Mouse (Mus musculus) layer of hippocampus, postnatal 36 days (tissue): Measurements from ENCODE around the gene Tspo2. TPM values are rescaled to one million over a fixed set of nuclear protein-coding genes. Genes with fewer than 3 reads are reported as not detected.

ENCODE experiments used
- DNase-seq, 2 experiments: peaks; one replicate each; pipeline ENCODE4 v3.0.0; 2022
- total RNA-seq, 2 experiments: library from RNA; stranded (reverse); gene quantifications; 2 replicates each; pipeline ENCODE4 v1.2.3; 2021

The Tspo2 gene
- total RNA-seq, 2 experiments from 2014 or later = not detected

- no peak for DNase-seq
Observed at GRCm38 (mm10) chr17:48417521-48417920, 33.8 kb downstream of the Tspo2 start.

DNA sequence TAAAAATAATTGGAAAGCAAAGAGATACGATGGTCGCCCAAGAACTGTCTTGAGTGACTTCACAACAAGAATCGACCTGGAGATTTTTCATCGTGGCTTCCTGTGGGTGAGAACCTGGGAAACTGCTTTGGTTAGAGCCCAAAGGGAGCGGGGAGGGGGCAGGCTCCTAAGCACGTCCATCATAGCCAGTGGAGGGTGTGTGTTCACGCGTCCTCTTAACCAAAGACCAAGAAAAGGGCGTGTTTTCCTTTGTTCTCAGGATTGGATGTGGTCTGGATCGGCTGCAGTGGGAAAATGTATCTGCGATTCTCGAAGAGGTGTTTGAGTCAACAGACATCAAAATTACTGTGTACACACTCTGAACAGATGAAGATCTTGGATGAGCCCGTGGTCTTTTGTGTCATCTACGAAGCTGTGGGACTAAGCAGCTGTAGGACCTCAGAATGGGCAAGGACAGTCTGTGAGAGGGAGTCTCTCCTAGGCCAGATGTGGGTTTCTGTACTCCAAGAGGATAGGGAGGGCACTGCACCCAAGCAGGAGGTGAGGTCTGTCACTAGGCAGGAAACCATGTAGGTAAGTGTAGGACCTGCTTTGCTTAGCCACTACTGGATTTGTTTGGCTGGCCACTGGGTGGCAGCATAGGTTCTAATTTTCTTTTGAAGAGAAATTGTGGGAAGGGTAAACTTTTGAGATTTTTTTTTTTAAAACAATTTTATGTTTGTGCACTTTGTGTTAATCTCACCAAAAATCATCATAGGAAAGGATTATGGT lies 34.7 kb downstream of the Tspo2 start:
- DNase-seq = peak; percentile 41 to 51

- no peak for DNase-seq
Observed at GRCm38 (mm10) chr17:48416011-48416410, 35.3 kb downstream of the Tspo2 start.

- DNase-seq = no peak
Observed at GRCm38 (mm10) chr17:48411241-48411640, 40.1 kb downstream of the Tspo2 start.

- no peak for DNase-seq
Observed at GRCm38 (mm10) chr17:48410299-48410785, 41.0 kb downstream of the Tspo2 start.

- DNase-seq = peak; percentile 100
Observed at GRCm38 (mm10) chr17:48409380-48410298, 41.7 kb downstream of the Tspo2 start, which contains the start of the genes Nfya and Oard1. Gene Nfya (minus strand): TSS chr17:48409906. Gene Oard1 (plus strand): TSS chr17:48410014.

DNA sequence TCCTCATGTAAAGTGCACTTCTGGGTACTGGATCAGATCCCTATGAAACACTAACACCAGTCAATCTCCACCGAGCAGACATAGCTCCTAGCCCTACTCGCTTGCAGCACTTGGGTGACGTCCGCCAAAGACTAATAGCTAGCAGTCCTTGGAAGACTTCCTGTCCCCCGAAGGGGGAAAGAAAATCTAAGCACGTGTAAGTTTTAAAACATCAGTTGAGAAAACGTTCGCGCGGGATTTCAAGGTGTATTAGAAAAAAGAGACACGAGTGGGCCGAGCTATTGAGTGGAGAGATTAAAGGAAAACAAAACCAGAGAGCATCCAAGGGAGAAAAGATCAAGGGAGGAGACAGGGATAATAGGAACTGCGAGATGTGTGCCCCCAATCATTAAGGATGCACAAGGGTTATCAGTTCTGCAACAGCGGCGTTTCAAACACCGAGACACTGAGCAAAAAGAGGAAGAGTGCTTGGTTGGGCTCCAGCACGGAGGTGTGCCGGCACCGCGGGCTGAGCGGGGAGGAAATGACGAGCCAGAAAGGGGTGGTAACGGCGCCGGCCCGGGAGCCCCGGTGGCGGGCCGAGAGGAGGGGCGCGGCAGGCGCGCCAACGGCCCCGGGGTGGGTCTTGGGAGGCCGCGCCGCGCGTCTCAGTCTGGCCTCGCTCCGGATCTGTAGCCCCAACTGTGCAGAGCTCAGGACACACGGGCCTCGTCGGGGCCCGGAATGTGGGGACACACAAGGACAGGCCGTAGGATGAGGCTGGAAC lies 42.6 kb downstream of the Tspo2 start:
- peak; percentile 54 to 64 for DNase-seq

DNA sequence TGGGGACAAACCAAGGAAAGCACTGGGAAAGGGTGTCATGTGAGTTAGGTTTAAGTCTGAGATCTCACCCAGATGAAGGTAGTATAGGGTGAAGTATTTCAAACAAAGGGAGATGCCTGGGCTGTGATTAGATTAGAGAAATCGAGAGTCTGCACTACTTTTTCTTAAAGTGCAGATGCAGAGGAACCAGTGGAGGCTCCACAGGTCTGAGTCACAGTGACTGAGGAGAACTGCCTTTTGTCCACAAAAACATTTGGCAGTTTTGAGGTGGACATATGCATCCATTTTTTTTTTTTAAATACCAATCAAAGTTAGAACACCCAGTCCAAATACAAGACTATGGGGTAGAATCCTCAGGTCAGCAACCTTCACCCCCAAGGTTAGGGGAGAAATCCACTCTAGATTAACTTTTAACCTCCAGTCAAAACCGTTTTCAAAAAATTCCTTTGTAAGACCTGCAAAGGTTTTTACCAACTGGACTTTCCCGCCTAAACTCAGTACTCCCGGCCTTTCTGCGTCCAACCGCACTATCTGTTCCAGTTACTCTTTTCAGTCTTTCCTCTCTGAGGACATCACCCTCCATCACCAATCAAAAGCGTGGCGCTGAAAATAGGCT lies 43.3 kb downstream of the Tspo2 start:
- DNase-seq = no peak

DNA sequence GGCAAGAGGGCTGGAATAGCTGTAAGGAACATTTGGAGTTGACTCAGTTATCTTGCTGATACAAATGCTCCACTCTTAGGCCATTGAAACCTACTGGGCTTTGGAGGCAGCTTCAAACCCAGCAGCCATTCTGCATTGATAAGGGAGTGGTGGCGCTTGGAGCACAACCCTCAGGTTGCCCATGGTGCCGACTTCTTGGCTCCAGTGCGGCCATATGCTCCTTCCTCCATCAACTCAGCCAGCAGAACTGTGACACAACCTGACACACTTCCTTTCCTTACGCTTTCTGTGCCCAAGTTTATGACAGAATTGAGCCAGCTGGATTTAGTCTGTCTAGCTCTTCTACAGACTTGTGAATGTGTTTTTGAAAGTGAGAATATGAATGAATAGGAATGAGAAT lies 44.2 kb downstream of the Tspo2 start:
- no peak for DNase-seq

DNA sequence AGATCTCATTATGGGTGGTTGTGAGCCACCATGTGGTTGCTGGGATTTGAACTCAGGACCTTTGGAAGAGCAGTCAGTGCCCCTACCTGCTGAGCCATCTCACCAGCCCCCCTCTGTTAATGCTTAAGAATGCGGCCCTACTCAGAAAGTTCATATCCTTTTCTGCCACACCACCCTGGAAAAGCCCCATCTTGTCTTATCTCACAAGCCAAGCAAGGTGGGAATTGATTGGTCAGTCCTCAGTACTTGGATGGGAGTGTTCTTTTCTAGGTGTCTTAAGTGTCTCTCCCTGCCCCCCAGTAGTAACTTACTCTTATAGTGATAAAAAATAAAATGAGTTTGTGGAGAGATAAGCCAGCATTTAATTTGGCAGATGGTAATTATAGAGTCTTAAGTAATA lies 46.6 kb downstream of the Tspo2 start:
- no peak for DNase-seq

GRCm38 (mm10) chr17:48403848-48404247 lies 47.5 kb downstream of the Tspo2 start:
- DNase-seq = no peak

DNA sequence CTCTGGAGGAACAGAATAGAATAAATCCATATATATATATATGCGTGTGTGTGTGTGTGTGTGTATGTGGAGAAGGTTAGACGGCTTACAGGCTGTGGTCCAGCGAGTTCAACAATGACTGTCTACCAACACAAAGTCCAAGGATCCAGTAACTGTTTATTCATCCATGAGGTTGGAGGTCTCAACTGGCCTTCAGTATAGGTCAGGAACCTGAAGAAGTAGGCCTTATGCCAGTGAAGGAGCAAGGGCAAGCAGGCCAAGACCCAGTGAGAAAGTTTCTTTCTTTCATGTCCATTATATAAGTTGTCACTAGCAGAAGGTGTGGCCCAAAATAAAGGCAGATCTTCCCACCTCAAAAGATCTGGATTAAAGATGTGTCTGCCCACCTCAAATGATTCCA lies 48.6 kb downstream of the Tspo2 start:
- DNase-seq = no peak

DNA sequence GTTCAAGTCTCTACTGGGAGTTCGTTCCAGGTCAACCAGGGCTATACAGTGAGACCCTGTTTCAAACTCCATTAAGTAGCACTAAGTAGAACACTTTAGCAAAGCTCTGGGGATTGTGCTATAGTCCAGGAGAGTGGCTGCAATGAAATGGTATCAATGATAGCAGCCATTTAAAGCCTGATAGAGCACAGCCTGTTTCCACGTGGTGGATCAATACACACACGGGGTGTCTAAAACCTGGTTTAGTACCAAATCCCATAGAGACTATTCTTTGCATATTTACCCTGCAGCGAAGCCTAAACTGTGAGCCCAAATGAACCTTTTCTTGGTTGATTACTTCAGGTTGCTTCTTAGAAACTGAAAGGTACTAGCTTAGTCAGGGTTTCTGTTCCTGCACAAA lies 49.6 kb downstream of the Tspo2 start:
- DNase-seq = no peak

Other genes with a start within 250 kb of the Tspo2 start
- not detected for gene Trem1, start 218.8 kb downstream of the Tspo2 start, total RNA-seq
- gene Trem3, start 203.7 kb downstream of the Tspo2 start, total RNA-seq = not detected
- not detected for gene Treml4, start 187.2 kb downstream of the Tspo2 start, total RNA-seq
- gene Treml2, start 152.0 kb downstream of the Tspo2 start, total RNA-seq = under 1 TPM; 0.28 to 0.30 TPM
- under 1 TPM in 1 of 2 experiments, not detected in 1; 0.22 TPM for gene B430306N03Rik, start 135.4 kb downstream of the Tspo2 start, total RNA-seq
- gene Trem2, start 105.1 kb downstream of the Tspo2 start, total RNA-seq = 1 to 10 TPM; 8.8 to 9.6 TPM
- gene Treml1, start 91.6 kb downstream of the Tspo2 start, total RNA-seq = not detected
- 10 to 100 TPM; 27.2 to 34.4 TPM for gene Nfya, start 41.6 kb downstream of the Tspo2 start, total RNA-seq
- 10 to 100 TPM; 12.3 to 13.6 TPM for gene Oard1, start 41.5 kb downstream of the Tspo2 start, total RNA-seq
- gene Apobec2, start 18.6 kb downstream of the Tspo2 start, total RNA-seq = not detected
- under 1 TPM; 0.27 to 0.30 TPM for gene Unc5cl, start 3.4 kb upstream of the Tspo2 start, total RNA-seq